Mouse (Mus musculus) CH12.LX (cell line): ENCODE data around the gene Sp3.

Experiments used
- BHLHE40 ChIP-seq: IDR thresholded peaks from 2 replicates; pipeline ENCODE4 v1.6.1; 2011; ENCODE audit warnings: mild to moderate bottlenecking, low read depth, low read length, improper control_type of control experiment
- CTCF ChIP-seq, 2 experiments: IDR thresholded peaks in 1 of 2; conservative IDR thresholded peaks in 1 of 2; 2 replicates each; pipeline ENCODE4 v1.5.1; 2011 to 2012; ENCODE audit warnings: low read depth in 2 of 2, low read length in 2 of 2, improper control_type of control experiment in 1 of 2, inconsistent platforms in 1 of 2, mild to moderate bottlenecking in 1 of 2, moderate library complexity in 1 of 2
- ELF1 ChIP-seq: IDR thresholded peaks from 2 replicates; pipeline ENCODE4 v1.6.1; 2014; ENCODE audit warnings: low read depth, mild to moderate bottlenecking, inconsistent platforms, low read length, improper control_type of control experiment
- EP300 ChIP-seq: IDR thresholded peaks from 2 replicates; pipeline ENCODE4 v1.6.1; 2011; ENCODE audit warnings: low read length, improper control_type of control experiment
- HCFC1 ChIP-seq: IDR thresholded peaks from 2 replicates; pipeline ENCODE4 v1.6.1; 2012; ENCODE audit warnings: low read depth, mild to moderate bottlenecking, inconsistent platforms, low read length, improper control_type of control experiment
- MAFK ChIP-seq: IDR thresholded peaks from 2 replicates; pipeline ENCODE4 v1.6.1; 2011; ENCODE audit warnings: low read length, improper control_type of control experiment; ENCODE audit not compliant: insufficient replicate concordance
- NELFE ChIP-seq: IDR thresholded peaks from 2 replicates; pipeline ENCODE4 v1.6.1; 2011; ENCODE audit warnings: low read depth, low read length, improper control_type of control experiment
- PAX5 ChIP-seq: IDR thresholded peaks from 2 replicates; pipeline ENCODE4 v1.6.1; 2012; ENCODE audit warnings: low read length, inconsistent platforms, mixed read lengths
- POLR2A ChIP-seq: IDR thresholded peaks from 2 replicates; pipeline ENCODE4 v1.6.1; 2011; ENCODE audit warnings: low read depth, mild to moderate bottlenecking, improper control_type of control experiment, low read length
- TCF12 ChIP-seq: IDR thresholded peaks from 2 replicates; pipeline ENCODE4 v1.6.1; 2014; ENCODE audit warnings: low read depth, mild to moderate bottlenecking, inconsistent platforms, low read length, improper control_type of control experiment
- USF1 ChIP-seq: IDR thresholded peaks from 2 replicates; pipeline ENCODE4 v1.6.1; 2014; ENCODE audit warnings: low read depth, mild to moderate bottlenecking, inconsistent platforms, low read length, improper control_type of control experiment
- USF2 ChIP-seq: conservative IDR thresholded peaks from 2 replicates; pipeline ENCODE4 v1.6.1; 2011; ENCODE audit warnings: low read depth, low read length, improper control_type of control experiment
- ZC3H11A ChIP-seq: IDR thresholded peaks from 2 replicates; pipeline ENCODE4 v1.6.1; 2012; ENCODE audit warnings: low read depth, mild to moderate bottlenecking, inconsistent platforms, low read length, improper control_type of control experiment
- ZNF384 ChIP-seq: IDR thresholded peaks from 2 replicates; pipeline ENCODE4 v1.6.1; 2012; ENCODE audit warnings: low read depth, low read length, improper control_type of control experiment, inconsistent platforms

DNA sequence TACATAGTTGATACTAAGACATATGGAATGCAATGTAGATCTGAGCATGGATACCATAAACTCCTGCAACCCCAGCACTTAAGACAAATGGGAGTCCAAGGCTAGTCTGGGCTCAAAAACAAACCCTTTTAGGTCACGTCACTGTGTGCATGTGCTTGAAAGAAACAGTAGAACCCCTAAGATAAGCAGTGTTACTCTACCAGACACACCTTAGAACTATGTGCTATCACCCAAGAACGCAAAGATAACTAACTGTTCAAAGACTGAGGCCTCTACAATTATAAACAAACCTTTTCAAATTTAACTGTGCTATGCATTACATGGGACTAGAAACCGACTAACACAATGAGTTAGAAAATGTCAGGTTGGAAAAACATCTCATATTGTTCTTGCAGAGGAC, 27.3 kb downstream of the Sp3 start:
- no peak for TF ChIP-seq CTCF (conservative IDR thresholded peaks at IDR 0.05 in 1 of 2, IDR thresholded peaks at IDR 0.05 in 1 of 2; ENCODE audit: low read depth in 2 of 2, low read length in 2 of 2)
- TF ChIP-seq USF2: no peak
- TF ChIP-seq USF1: no peak
- TF ChIP-seq ELF1: no peak
- no peak for TF ChIP-seq ZC3H11A
- no peak for TF ChIP-seq BHLHE40
- TF ChIP-seq HCFC1: no peak
- no peak for TF ChIP-seq POLR2A
- no peak for TF ChIP-seq EP300
- TF ChIP-seq TCF12: no peak
- TF ChIP-seq NELFE: no peak
- TF ChIP-seq ZNF384: no peak
- no peak for TF ChIP-seq MAFK
- TF ChIP-seq PAX5: no peak
